Mouse (Mus musculus) neural tube, embryonic 11.5 days (tissue): ENCODE measurements around the gene Armh1. TPM values are rescaled to one million over a fixed set of nuclear protein-coding genes. Genes with fewer than 3 reads are reported as not detected.
A peak's percentile ranks its signal among the peaks of the same experiment; 100 is the strongest.

Experiments used
- ATAC-seq: fragments of 200-750 bp; cut with Nextera tagmentation; 2 replicates; pipeline ENCODE4 v1.8.0; 2017; ENCODE audit warnings: moderate number of reproducible peaks, mild to moderate bottlenecking, moderate TSS enrichment, moderate library complexity; ENCODE audit not compliant: insufficient read depth, low FRiP score, low TSS enrichment
- DNase-seq: peaks from one replicate; pipeline ENCODE4 v3.0.0-alpha.2; 2015; ENCODE audit warnings: low spot score
- H3K27ac ChIP-seq: fragments of 300-500 bp; sonication (generic); 2 replicates; pipeline ENCODE4 v1.5.1; 2014; ENCODE audit warnings: low read depth, mild to moderate bottlenecking, low read length
- H3K27me3 ChIP-seq: fragments of 300-500 bp; sonication (generic); 2 replicates; pipeline ENCODE4 v1.6.1; 2014; ENCODE audit warnings: mild to moderate bottlenecking, low read length, mixed read lengths; ENCODE audit not compliant: control insufficient read depth, insufficient read depth
- H3K36me3 ChIP-seq: fragments of 300-500 bp; sonication (generic); 2 replicates; pipeline ENCODE4 v1.6.1; 2014; ENCODE audit warnings: mild to moderate bottlenecking, low read length, moderate library complexity, mixed read lengths; ENCODE audit not compliant: control insufficient read depth, insufficient read depth
- H3K4me1 ChIP-seq: fragments of 300-500 bp; sonication (generic); 2 replicates; pipeline ENCODE4 v1.6.1; 2014; ENCODE audit warnings: low read length, mixed read lengths; ENCODE audit not compliant: control insufficient read depth, insufficient read depth
- H3K4me2 ChIP-seq: fragments of 300-500 bp; sonication (generic); 2 replicates; pipeline ENCODE4 v1.6.1; 2014; ENCODE audit warnings: low read depth, mild to moderate bottlenecking, moderate library complexity
- H3K4me3 ChIP-seq: fragments of 300-500 bp; sonication (generic); 2 replicates; pipeline ENCODE4 v1.5.1; 2014; ENCODE audit warnings: low read depth, low read length
- H3K9ac ChIP-seq: fragments of 300-500 bp; sonication (generic); 2 replicates; pipeline ENCODE4 v1.6.1; 2014; ENCODE audit warnings: mild to moderate bottlenecking, low read length
- H3K9me3 ChIP-seq: fragments of 300-500 bp; sonication (generic); 2 replicates; pipeline ENCODE4 v1.6.1; 2016; ENCODE audit warnings: low read length; ENCODE audit not compliant: control insufficient read depth
- WGBS: fragments of 180-500 bp; shearing (Covaris S2); extraction: QIAGEN DNeasy Blood & Tissue Kit; methylation state at CpG from one replicate; pipeline ENCODE4 v1.1.7; 2014; 5-methylcytosine and 5-hydroxymethylcytosine counted together
- polyA plus RNA-seq: library from polyadenylated mRNA; unstranded; fragments of >200 nt; fragmentation: Nextera tagmentation; extraction: Ambion mirVana; gene quantifications from 2 replicates; pipeline ENCODE4 v1.2.1, GENCODE M21; 2014

The Armh1 gene
- polyA plus RNA-seq, 1 experiment from 2014 or later, result not detected

GRCm38 (mm10) chr4:117254672-117255071 lies 2.7 kb upstream of the Armh1 start:
- no peaks in the 10 kb centered on the region for H3K9me3 ChIP-seq
- no peaks in the 10 kb centered on the region for H3K36me3 ChIP-seq
- no peak overlapping the region for H3K4me2 ChIP-seq
- no peak overlapping the region for H3K4me3 ChIP-seq
- no peak for ATAC-seq
- WGBS, result 42% methylated on average over 6 of the region's 6 CpGs
- no peak overlapping the region for H3K27ac ChIP-seq
- no peak for DNase-seq
- no peaks in the 10 kb centered on the region; the same call in 1 of the 2 replicates for H3K27me3 ChIP-seq
- H3K9ac ChIP-seq, result no peak overlapping the region
- H3K4me1 ChIP-seq, result peaks cover 6% of the 10 kb centered on the region

GRCm38 (mm10) chr4:117254017-117254627 lies 2.2 kb upstream of the Armh1 start:
- no peak overlapping the region for H3K9ac ChIP-seq
- no peaks in the 10 kb centered on the region for H3K36me3 ChIP-seq
- no peaks in the 10 kb centered on the region; the same call in 1 of the 2 replicates for H3K27me3 ChIP-seq
- no peak overlapping the region for H3K27ac ChIP-seq
- no peaks in the 10 kb centered on the region for H3K9me3 ChIP-seq
- 67% methylated on average over 5 of the region's 5 CpGs for WGBS
- peaks cover 6% of the 10 kb centered on the region for H3K4me1 ChIP-seq
- no peak overlapping the region for H3K4me3 ChIP-seq
- ATAC-seq (no peak), DNase-seq (no peak)
- H3K4me2 ChIP-seq, result no peak overlapping the region

DNA sequence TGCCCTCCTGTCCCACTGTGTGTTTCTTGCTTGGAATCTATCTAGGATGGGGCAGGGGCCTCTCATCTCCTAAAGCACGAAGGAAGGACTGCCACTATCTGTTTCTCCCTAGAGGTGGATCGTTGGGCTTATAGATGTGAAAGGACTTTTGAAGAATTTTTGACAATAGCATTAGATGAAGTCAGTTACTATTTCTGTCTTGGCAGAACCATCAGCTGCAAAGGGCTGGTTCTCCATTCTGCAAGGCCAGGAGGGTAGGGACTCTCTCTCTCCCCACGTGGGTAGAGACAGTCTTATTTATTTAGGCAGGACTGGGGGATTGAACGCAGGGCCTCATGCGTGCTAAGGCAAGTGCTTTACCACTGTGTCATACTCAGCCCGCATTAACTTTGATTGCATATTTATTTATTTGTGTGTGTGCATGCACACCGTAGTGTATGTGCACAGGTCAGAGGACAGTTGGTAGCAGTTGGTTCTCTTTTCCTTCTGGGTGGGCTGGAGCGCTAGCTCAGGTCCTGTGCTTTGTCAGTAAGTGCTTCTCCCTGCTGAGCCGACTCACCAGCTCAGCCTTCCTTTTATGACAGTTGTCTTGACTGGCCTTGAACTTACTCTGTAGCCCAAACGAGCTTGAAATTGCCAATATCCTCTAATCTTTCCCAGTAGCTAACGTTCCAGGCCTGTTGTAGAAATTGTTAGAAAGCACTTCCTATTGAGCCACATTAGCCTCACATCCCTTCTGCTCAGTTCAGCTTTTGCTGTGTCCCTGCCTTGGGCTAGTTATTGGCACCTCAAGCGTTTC lies 1.5 kb upstream of the Armh1 start:
- Histone ChIP-seq H3K27me3 (no peaks in the 10 kb centered on the region; the same call in 1 of the 2 replicates), H3K4me1 (peaks cover 6% of the 10 kb centered on the region), H3K27ac (no peak overlapping the region), H3K9me3 (no peaks in the 10 kb centered on the region), H3K4me2 (no peak overlapping the region), H3K36me3 (no peaks in the 10 kb centered on the region), H3K9ac (no peak overlapping the region), H3K4me3 (no peak overlapping the region)
- WGBS, result 62% methylated on average over 12 of the region's 12 CpGs
- ATAC-seq, result no peak
- no peak for DNase-seq

GRCm38 (mm10) chr4:117252755-117253154 lies 830 bp upstream of the Armh1 start:
- H3K9me3 ChIP-seq, result no peaks in the 10 kb centered on the region
- no peak overlapping the region for H3K9ac ChIP-seq
- ATAC-seq, result no peak
- peaks cover 6% of the 10 kb centered on the region for H3K4me1 ChIP-seq
- 85% methylated on average over 5 of the region's 5 CpGs for WGBS
- H3K4me3 ChIP-seq, result no peak overlapping the region
- no peaks in the 10 kb centered on the region; the same call in 1 of the 2 replicates for H3K27me3 ChIP-seq
- no peak overlapping the region for H3K4me2 ChIP-seq
- DNase-seq, result no peak
- H3K36me3 ChIP-seq, result no peaks in the 10 kb centered on the region
- H3K27ac ChIP-seq, result no peak overlapping the region

DNA sequence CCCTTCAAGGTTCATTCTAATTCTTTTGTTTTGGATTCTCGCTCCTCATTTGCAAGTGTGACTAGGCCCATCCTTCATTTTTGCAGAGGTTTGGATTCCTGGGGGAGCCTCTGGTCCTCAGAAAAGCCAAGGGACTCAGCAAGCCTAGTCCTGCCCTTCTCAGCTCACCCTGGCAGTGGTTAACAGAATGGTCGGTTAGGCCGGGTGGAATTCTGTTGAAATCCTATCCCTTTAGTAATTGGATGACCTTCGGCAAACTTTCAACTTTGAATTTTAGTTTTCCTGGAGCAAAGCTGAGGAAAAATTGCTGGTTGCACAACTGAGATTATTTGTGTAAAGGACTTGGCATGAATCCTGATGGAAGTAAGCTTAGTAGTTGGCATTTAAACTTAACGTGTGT lies 426 bp upstream of the Armh1 start:
- ATAC-seq (no peak), DNase-seq (no peak)
- no peaks in the 10 kb centered on the region for H3K9me3 ChIP-seq
- peak overlapping the region; percentile 59 for H3K4me3 ChIP-seq
- no peaks in the 10 kb centered on the region for H3K36me3 ChIP-seq
- WGBS, result 25% methylated on average over 5 of the region's 5 CpGs
- peak overlapping the region; percentile 52 for H3K4me2 ChIP-seq
- H3K9ac ChIP-seq, result peak overlapping the region; percentile 58
- no peaks in the 10 kb centered on the region; the same call in 1 of the 2 replicates for H3K27me3 ChIP-seq
- peaks cover 6% of the 10 kb centered on the region for H3K4me1 ChIP-seq
- no peak overlapping the region for H3K27ac ChIP-seq

GRCm38 (mm10) chr4:117250982-117251381 lies 943 bp downstream of the Armh1 start:
- peak overlapping the region; percentile 59; the same call in 1 of the 2 replicates for H3K4me3 ChIP-seq
- no peak overlapping the region for H3K27ac ChIP-seq
- no peak for ATAC-seq
- no peak for DNase-seq
- H3K4me1 ChIP-seq, result peaks cover 6% of the 10 kb centered on the region
- H3K36me3 ChIP-seq, result no peaks in the 10 kb centered on the region
- WGBS, result 79% methylated on average over 1 of the region's 1 CpGs
- H3K4me2 ChIP-seq, result peak overlapping the region; percentile 52; the same call in 1 of the 2 replicates
- no peak overlapping the region for H3K9ac ChIP-seq
- H3K9me3 ChIP-seq, result no peaks in the 10 kb centered on the region
- no peaks in the 10 kb centered on the region; the same call in 1 of the 2 replicates for H3K27me3 ChIP-seq

DNA sequence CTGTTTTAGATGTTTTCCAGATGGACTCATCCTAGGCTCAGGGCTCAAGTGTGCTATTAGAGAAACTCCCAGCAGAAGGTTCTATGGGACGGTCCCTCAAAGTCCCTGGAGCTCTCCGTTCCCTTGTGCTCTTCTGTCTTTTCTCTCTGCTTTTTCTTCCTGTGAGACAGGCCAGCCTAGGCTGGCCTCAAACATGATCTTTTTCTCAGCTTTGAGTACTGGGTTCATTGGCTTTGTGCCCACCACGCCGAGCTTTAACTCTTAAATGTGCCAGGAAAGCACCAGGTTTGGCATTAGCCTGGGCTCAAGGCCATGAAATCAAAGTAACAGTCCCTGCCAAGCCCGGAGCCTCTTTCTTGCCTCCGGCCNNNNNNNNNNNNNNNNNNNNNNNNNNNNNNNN lies 11.1 kb downstream of the Armh1 start:
- no peaks in the 10 kb centered on the region for H3K4me1 ChIP-seq
- ATAC-seq (no peak), DNase-seq (no peak)
- no peaks in the 10 kb centered on the region for H3K27me3 ChIP-seq
- H3K4me2 ChIP-seq, result no peak overlapping the region
- H3K9me3 ChIP-seq, result no peaks in the 10 kb centered on the region
- WGBS, result 87% methylated on average over 6 of the region's 6 CpGs
- H3K36me3 ChIP-seq, result no peaks in the 10 kb centered on the region
- no peak overlapping the region for H3K27ac ChIP-seq
- no peak overlapping the region for H3K9ac ChIP-seq
- H3K4me3 ChIP-seq, result no peak overlapping the region

DNA sequence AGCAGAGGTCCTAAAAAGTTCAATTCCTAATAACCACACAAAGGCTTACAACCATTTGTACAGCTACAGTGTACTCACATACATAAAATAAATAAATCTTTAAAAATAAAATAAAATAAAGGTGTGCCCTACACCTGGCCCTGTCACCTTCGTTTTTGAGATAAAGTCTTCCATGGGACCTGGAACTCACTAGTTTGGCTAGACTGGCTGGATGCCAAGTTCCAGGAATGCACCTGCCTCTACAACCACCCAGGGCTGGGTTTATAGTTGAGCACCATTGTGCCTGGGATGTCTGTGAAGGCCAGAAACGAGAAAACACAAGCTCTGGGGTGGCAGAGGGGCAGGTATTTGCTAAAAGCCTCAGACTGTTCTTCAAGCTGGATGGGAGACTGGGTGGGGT lies 12.8 kb downstream of the Armh1 start:
- ATAC-seq, result no peak
- DNase-seq, result no peak
- Histone ChIP-seq H3K9me3 (no peaks in the 10 kb centered on the region), H3K4me2 (no peak overlapping the region), H3K27ac (no peak overlapping the region), H3K4me3 (no peak overlapping the region), H3K9ac (no peak overlapping the region), H3K27me3 (no peaks in the 10 kb centered on the region), H3K36me3 (no peaks in the 10 kb centered on the region), H3K4me1 (no peaks in the 10 kb centered on the region)
- 65% methylated on average over 2 of the region's 2 CpGs for WGBS

GRCm38 (mm10) chr4:117235822-117236221 lies 16.1 kb downstream of the Armh1 start:
- 70% methylated on average over 4 of the region's 4 CpGs for WGBS
- Histone ChIP-seq H3K9me3 (no peaks in the 10 kb centered on the region), H3K4me3 (no peak overlapping the region), H3K27ac (no peak overlapping the region), H3K4me2 (no peak overlapping the region), H3K4me1 (no peaks in the 10 kb centered on the region), H3K27me3 (no peaks in the 10 kb centered on the region), H3K36me3 (no peaks in the 10 kb centered on the region), H3K9ac (no peak overlapping the region)
- ATAC-seq (no peak), DNase-seq (no peak)
